Mouse (Mus musculus): ENCODE data around the gene Steap2. TPM values are rescaled to one million over a fixed set of nuclear protein-coding genes. Genes with fewer than 3 reads are reported as not detected.

The Steap2 gene
- 7.1 and 8.4 TPM in 2 replicates for polyA plus RNA-seq (2014; fragmentation: Nextera tagmentation; extraction: Ambion mirVana)

DNA sequence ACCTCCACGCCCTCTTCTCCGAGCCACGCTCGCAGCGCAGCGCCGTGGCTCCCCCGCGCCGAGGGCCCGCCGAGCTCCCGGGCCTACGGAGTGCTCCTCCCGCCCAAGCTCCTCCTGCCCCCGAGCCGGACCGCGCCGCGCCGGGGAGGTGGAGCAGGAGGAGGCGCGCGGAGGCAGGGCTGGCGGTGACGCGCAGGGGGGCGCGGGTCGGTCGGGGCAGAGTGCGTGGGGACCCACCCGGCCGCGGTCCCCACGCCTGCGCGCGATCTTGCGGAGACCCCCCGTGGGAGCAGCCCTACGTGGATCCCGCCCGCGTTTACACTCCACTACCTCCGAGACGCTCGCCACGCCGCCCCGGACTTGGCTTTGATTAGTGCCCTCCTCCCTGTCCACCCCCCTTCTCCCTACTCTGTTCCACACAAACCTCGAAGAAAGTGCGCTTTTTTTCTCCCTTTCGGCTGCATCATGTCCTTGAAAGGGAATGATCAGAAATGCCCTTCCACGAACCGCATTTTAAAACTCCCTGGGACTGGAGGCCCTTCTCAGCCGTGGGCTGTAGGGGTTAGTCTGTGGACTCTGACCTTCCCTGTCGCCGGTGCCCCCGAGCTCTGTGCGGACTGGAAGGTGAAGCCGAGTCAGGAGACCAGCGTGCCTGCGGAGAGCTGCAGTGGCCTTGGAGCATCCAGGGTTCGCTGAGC is at the start of gene Steap2:
TSS of gene Steap2 (minus strand) at position 623 of the 698 bp plus-strand sequence.
- H3K4me1 ChIP-seq (ENCODE audit: control insufficient read depth, insufficient read depth, low read length): no peaks in the 10 kb centered on the region
- under 1% methylated on average over 50 of the region's 66 CpGs for WGBS
- H3K9me3 ChIP-seq (ENCODE audit: control insufficient read depth, low read length): peaks cover 4% of the 10 kb centered on the region; the same call in 1 of the 2 replicates
- H3K4me3 ChIP-seq (ENCODE audit: low read depth, low read length): peak within 1 kb of the TSS; percentile 48
- H3K4me2 ChIP-seq (ENCODE audit: low read depth, severe bottlenecking): peak within 1 kb of the TSS; percentile 78
- peak; percentile 92 for ATAC-seq (ENCODE audit: insufficient number of reproducible peaks, low FRiP score, low TSS enrichment, low read depth)
- H3K27me3 ChIP-seq (ENCODE audit: control insufficient read depth, insufficient read depth, low read length): no peaks in the 10 kb centered on the region
- no peaks in the 10 kb centered on the region for H3K36me3 ChIP-seq (ENCODE audit: control insufficient read depth, insufficient read depth, low read length)
- DNase-seq (ENCODE audit: low spot score): peak; percentile 76
- H3K27ac ChIP-seq (replicated peaks; ENCODE audit: low read depth, low read length): no peak within 1 kb of the TSS; the same call in 1 of the 2 replicates
- H3K9ac ChIP-seq (ENCODE audit: low read length): peak within 1 kb of the TSS; percentile 89

DNA sequence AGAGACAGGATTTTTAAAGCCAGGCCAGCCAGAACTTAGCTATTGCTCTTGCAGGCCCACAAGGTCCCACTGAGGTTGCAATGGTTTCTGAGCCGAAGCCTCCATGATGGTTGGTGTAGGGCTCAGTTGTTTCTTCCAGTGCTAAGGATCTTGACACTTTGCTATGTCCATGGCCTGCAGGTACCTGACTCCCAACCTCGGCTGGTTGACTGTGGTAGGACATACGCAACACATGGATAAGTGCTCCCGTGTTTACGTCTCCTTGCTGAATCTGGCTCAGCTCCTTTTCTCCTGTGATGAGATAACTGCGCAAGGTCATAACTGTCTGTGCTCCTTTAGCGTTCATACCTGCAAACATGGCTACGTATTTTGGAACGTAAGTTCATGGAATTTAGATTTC is 40.1 kb upstream of the Steap2 start:
- H3K27ac ChIP-seq (replicated peaks; ENCODE audit: low read depth, low read length): no peak overlapping the region
- ATAC-seq (ENCODE audit: insufficient number of reproducible peaks, low FRiP score, low TSS enrichment, low read depth) (no peak), DNase-seq (ENCODE audit: low spot score) (no peak)
- H3K27me3 ChIP-seq (ENCODE audit: control insufficient read depth, insufficient read depth, low read length): no peaks in the 10 kb centered on the region
- no peak overlapping the region for H3K9ac ChIP-seq (ENCODE audit: low read length)
- H3K4me1 ChIP-seq (ENCODE audit: control insufficient read depth, insufficient read depth, low read length): no peaks in the 10 kb centered on the region
- WGBS: 95% methylated on average over 9 of the region's 9 CpGs
- H3K36me3 ChIP-seq (ENCODE audit: control insufficient read depth, insufficient read depth, low read length): no peaks in the 10 kb centered on the region
- H3K9me3 ChIP-seq (ENCODE audit: control insufficient read depth, low read length): no peaks in the 10 kb centered on the region
- no peak overlapping the region for H3K4me3 ChIP-seq (ENCODE audit: low read depth, low read length)
- no peak overlapping the region for H3K4me2 ChIP-seq (ENCODE audit: low read depth, severe bottlenecking)

GRCm38 (mm10) chr5:5732858-5733257 is 38.5 kb upstream of the Steap2 start:
- no peaks in the 10 kb centered on the region for H3K36me3 ChIP-seq (ENCODE audit: control insufficient read depth, insufficient read depth, low read length)
- H3K9me3 ChIP-seq (ENCODE audit: control insufficient read depth, low read length): no peaks in the 10 kb centered on the region
- H3K4me3 ChIP-seq (ENCODE audit: low read depth, low read length): no peak overlapping the region
- ATAC-seq (ENCODE audit: insufficient number of reproducible peaks, low FRiP score, low TSS enrichment, low read depth): no peak
- WGBS: 78% methylated on average over 2 of the region's 2 CpGs
- H3K4me1 ChIP-seq (ENCODE audit: control insufficient read depth, insufficient read depth, low read length): no peaks in the 10 kb centered on the region
- no peak overlapping the region for H3K9ac ChIP-seq (ENCODE audit: low read length)
- no peak overlapping the region for H3K27ac ChIP-seq (replicated peaks; ENCODE audit: low read depth, low read length)
- no peaks in the 10 kb centered on the region for H3K27me3 ChIP-seq (ENCODE audit: control insufficient read depth, insufficient read depth, low read length)
- no peak for DNase-seq (ENCODE audit: low spot score)
- no peak overlapping the region for H3K4me2 ChIP-seq (ENCODE audit: low read depth, severe bottlenecking)

- H3K9ac ChIP-seq (ENCODE audit: low read length): no peak overlapping the region
- ATAC-seq (ENCODE audit: insufficient number of reproducible peaks, low FRiP score, low TSS enrichment, low read depth) (no peak), DNase-seq (ENCODE audit: low spot score) (no peak)
- H3K27me3 ChIP-seq (ENCODE audit: control insufficient read depth, insufficient read depth, low read length): no peaks in the 10 kb centered on the region
- H3K36me3 ChIP-seq (ENCODE audit: control insufficient read depth, insufficient read depth, low read length): no peaks in the 10 kb centered on the region
- H3K4me2 ChIP-seq (ENCODE audit: low read depth, severe bottlenecking): no peak overlapping the region
- no peak overlapping the region for H3K27ac ChIP-seq (replicated peaks; ENCODE audit: low read depth, low read length)
- H3K9me3 ChIP-seq (ENCODE audit: control insufficient read depth, low read length): no peaks in the 10 kb centered on the region
- 94% methylated on average over 3 of the region's 3 CpGs for WGBS
- no peaks in the 10 kb centered on the region for H3K4me1 ChIP-seq (ENCODE audit: control insufficient read depth, insufficient read depth, low read length)
- H3K4me3 ChIP-seq (ENCODE audit: low read depth, low read length): no peak overlapping the region
These were observed 37.8 kb upstream of the Steap2 start for GRCm38 (mm10) chr5:5732208-5732607.

- H3K36me3 ChIP-seq (ENCODE audit: control insufficient read depth, insufficient read depth, low read length): no peaks in the 10 kb centered on the region
- no peaks in the 10 kb centered on the region for H3K4me1 ChIP-seq (ENCODE audit: control insufficient read depth, insufficient read depth, low read length)
- WGBS: 96% methylated on average over 4 of the region's 4 CpGs
- H3K4me3 ChIP-seq (ENCODE audit: low read depth, low read length): no peak overlapping the region
- no peak overlapping the region for H3K4me2 ChIP-seq (ENCODE audit: low read depth, severe bottlenecking)
- H3K27me3 ChIP-seq (ENCODE audit: control insufficient read depth, insufficient read depth, low read length): no peaks in the 10 kb centered on the region
- H3K9me3 ChIP-seq (ENCODE audit: control insufficient read depth, low read length): no peaks in the 10 kb centered on the region
- ATAC-seq (ENCODE audit: insufficient number of reproducible peaks, low FRiP score, low TSS enrichment, low read depth) (no peak), DNase-seq (ENCODE audit: low spot score) (no peak)
- no peak overlapping the region for H3K9ac ChIP-seq (ENCODE audit: low read length)
- H3K27ac ChIP-seq (replicated peaks; ENCODE audit: low read depth, low read length): no peak overlapping the region
These were observed 35.5 kb upstream of the Steap2 start for GRCm38 (mm10) chr5:5729904-5730303.

DNA sequence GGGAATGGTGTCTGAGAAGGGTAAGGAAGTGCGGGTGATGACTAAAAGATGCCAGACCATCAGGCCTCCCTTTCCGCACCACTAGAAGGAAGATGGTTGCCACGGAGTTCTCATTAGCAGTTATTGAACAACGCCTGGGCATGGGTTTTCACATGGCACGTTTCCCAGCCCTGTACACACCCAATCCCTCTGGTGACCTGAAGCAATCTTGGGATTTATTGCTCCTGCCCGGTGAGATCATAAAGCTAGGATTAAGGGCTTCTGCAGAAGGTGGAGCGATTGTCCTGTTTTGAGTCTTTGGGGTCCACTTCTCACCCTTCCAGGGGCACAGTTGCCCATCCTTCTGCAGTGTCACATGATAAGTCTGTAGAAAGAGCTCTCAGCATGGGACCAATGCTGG is 27.8 kb upstream of the Steap2 start:
- no peaks in the 10 kb centered on the region for H3K4me1 ChIP-seq (ENCODE audit: control insufficient read depth, insufficient read depth, low read length)
- DNase-seq (ENCODE audit: low spot score): no peak
- H3K27me3 ChIP-seq (ENCODE audit: control insufficient read depth, insufficient read depth, low read length): no peaks in the 10 kb centered on the region
- H3K36me3 ChIP-seq (ENCODE audit: control insufficient read depth, insufficient read depth, low read length): no peaks in the 10 kb centered on the region
- no peak overlapping the region for H3K4me3 ChIP-seq (ENCODE audit: low read depth, low read length)
- no peak for ATAC-seq (ENCODE audit: insufficient number of reproducible peaks, low FRiP score, low TSS enrichment, low read depth)
- whole genome bisulfite sequencing: 71% methylated on average over 7 of the region's 7 CpGs
- no peak overlapping the region for H3K9ac ChIP-seq (ENCODE audit: low read length)
- no peaks in the 10 kb centered on the region for H3K9me3 ChIP-seq (ENCODE audit: control insufficient read depth, low read length)
- H3K4me2 ChIP-seq (ENCODE audit: low read depth, severe bottlenecking): no peak overlapping the region
- H3K27ac ChIP-seq (replicated peaks; ENCODE audit: low read depth, low read length): no peak overlapping the region

DNA sequence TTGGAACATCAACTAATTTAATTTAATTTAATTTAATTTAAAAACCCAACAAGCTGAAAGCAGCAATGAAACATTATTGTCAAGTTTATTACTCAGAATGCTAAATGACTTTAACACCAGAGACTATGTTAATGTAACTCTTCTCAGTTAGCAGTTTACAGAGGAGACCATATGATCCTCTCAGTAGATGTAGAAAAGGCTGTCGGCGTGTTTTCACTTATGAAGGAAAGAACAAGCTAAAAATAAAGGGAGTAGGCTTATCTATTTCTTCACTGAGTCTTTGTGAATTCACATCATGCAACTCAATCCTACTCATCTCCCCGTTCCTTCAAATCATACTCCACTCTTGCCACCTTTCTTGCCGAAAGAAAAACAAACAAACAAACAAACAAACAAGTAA is 16.7 kb upstream of the Steap2 start:
- no peak for ATAC-seq (ENCODE audit: insufficient number of reproducible peaks, low FRiP score, low TSS enrichment, low read depth)
- H3K4me3 ChIP-seq (ENCODE audit: low read depth, low read length): no peak overlapping the region
- no peaks in the 10 kb centered on the region for H3K9me3 ChIP-seq (ENCODE audit: control insufficient read depth, low read length)
- no peaks in the 10 kb centered on the region for H3K27me3 ChIP-seq (ENCODE audit: control insufficient read depth, insufficient read depth, low read length)
- WGBS: 81% methylated on average over 4 of the region's 4 CpGs
- H3K4me1 ChIP-seq (ENCODE audit: control insufficient read depth, insufficient read depth, low read length): no peaks in the 10 kb centered on the region
- H3K4me2 ChIP-seq (ENCODE audit: low read depth, severe bottlenecking): no peak overlapping the region
- no peaks in the 10 kb centered on the region for H3K36me3 ChIP-seq (ENCODE audit: control insufficient read depth, insufficient read depth, low read length)
- no peak overlapping the region for H3K27ac ChIP-seq (replicated peaks; ENCODE audit: low read depth, low read length)
- no peak for DNase-seq (ENCODE audit: low spot score)
- no peak overlapping the region for H3K9ac ChIP-seq (ENCODE audit: low read length)

- WGBS: 51% methylated on average over 13 of the region's 13 CpGs
These were observed 13.2 kb upstream of the Steap2 start for GRCm38 (mm10) chr5:5707341-5708278.

More at GRCm38 (mm10) chr5:5707341-5708278, 13.2 kb upstream of the Steap2 start:
- no peak overlapping the region for H3K27ac ChIP-seq (replicated peaks; ENCODE audit: low read depth, low read length)
- no peak overlapping the region; the same call in 1 of the 2 replicates for H3K4me2 ChIP-seq (ENCODE audit: low read depth, severe bottlenecking)
- DNase-seq (ENCODE audit: low spot score) (peak; percentile 25), ATAC-seq (ENCODE audit: insufficient number of reproducible peaks, low FRiP score, low TSS enrichment, low read depth) (no peak)
- H3K9ac ChIP-seq (ENCODE audit: low read length): no peak overlapping the region
- no peaks in the 10 kb centered on the region for H3K4me1 ChIP-seq (ENCODE audit: control insufficient read depth, insufficient read depth, low read length)
- no peaks in the 10 kb centered on the region for H3K36me3 ChIP-seq (ENCODE audit: control insufficient read depth, insufficient read depth, low read length)
- H3K4me3 ChIP-seq (ENCODE audit: low read depth, low read length): no peak overlapping the region
- no peaks in the 10 kb centered on the region for H3K9me3 ChIP-seq (ENCODE audit: control insufficient read depth, low read length)
- H3K27me3 ChIP-seq (ENCODE audit: control insufficient read depth, insufficient read depth, low read length): no peaks in the 10 kb centered on the region
